Comparison of ENCODE assay signal across 9 mouse cellular contexts in genomic region chr2:27097776-27098175, GRCm38 (mm10). TPM values are rescaled to one million over a fixed set of nuclear protein-coding genes. Genes with fewer than 3 reads are reported as not detected.
DNase-seq lines count a peak whose midpoint lies in the region; ATAC-seq and TF ChIP-seq lines count a peak whose summit lies in the region.
"Had no signal": no experiment of that assay in that cellular context is flagged by ENCODE, and none has a peak within 500 bp of the region (broad histone marks: within the 10 kb centered on the region; RNA-seq: fewer than 3 reads in every experiment).

No protein-coding gene starts in this region.

- peaks cover 32% of the 10 kb centered on the region for H3K4me1 ChIP-seq in heart, postnatal 0 days (ENCODE audit: control insufficient read depth, insufficient read depth)
- H3K4me1 ChIP-seq in neural tube, embryonic 13.5 days (replicated peaks), result peaks cover 27% of the 10 kb centered on the region

- H3K4me2 ChIP-seq in heart, postnatal 0 days (ENCODE audit: low read depth, low read length), result no peak overlapping the region
- H3K4me2 ChIP-seq in neural tube, embryonic 13.5 days, result no peak overlapping the region

- H3K9ac ChIP-seq in heart, postnatal 0 days (replicated peaks; ENCODE audit: low read depth, low read length), result no peak overlapping the region
- no peak overlapping the region for H3K9ac ChIP-seq in neural tube, embryonic 13.5 days

- peak; percentile 49 for DNase-seq in layer of hippocampus, adult 11-12 months (ENCODE audit: low spot score)
- DNase-seq in layer of hippocampus, postnatal 25 days (ENCODE audit: extremely low spot score in 1 of 2, low spot score in 1 of 2), result no peak
- DNase-seq in embryo, embryonic 11.5 days (ENCODE audit: low read depth, low spot score), result peak; percentile 50
- peak; percentile 65 for DNase-seq in heart, postnatal 0 days (ENCODE audit: low spot score)
- DNase-seq in kidney, postnatal 25 days, result peak; percentile 60 to 75
- no peak for DNase-seq in testis, postnatal 14 days (ENCODE audit: low spot score)
- DNase-seq in urinary bladder, postnatal 14 days (ENCODE audit: low spot score), result no peak

- H3K4me3 ChIP-seq in heart, postnatal 0 days (ENCODE audit: low read depth, low read length), result no peak overlapping the region
- H3K4me3 ChIP-seq in neural tube, embryonic 13.5 days, result no peak overlapping the region

- peak overlapping the region; percentile 1; the same call in 1 of the 2 replicates for H3K27ac ChIP-seq in heart, postnatal 0 days (ENCODE audit: low read depth)
- peak overlapping the region; percentile 79 for H3K27ac ChIP-seq in neural tube, embryonic 13.5 days (replicated peaks)

- no peaks in the 10 kb centered on the region for H3K9me3 ChIP-seq in heart, postnatal 0 days (replicated peaks; ENCODE audit: control insufficient read depth, low read length)
- H3K9me3 ChIP-seq in neural tube, embryonic 13.5 days, result no peaks in the 10 kb centered on the region

- ATAC-seq in heart, postnatal 0 days (ENCODE audit: insufficient read depth, low read depth), result peak; percentile 75
- peak; percentile 73 for ATAC-seq in neural tube, embryonic 13.5 days (ENCODE audit: low read depth)

- H3K36me3 ChIP-seq in heart, postnatal 0 days (replicated peaks; ENCODE audit: control insufficient read depth, insufficient read depth, low read length), result no peaks in the 10 kb centered on the region
- H3K36me3 ChIP-seq in neural tube, embryonic 13.5 days, result no peaks in the 10 kb centered on the region

- TF ChIP-seq EP300 in heart, postnatal 0 days (IDR thresholded peaks at IDR 0.05; ENCODE audit: low read depth), result no peak

- no peak for TF ChIP-seq CTCF in heart, postnatal 0 days (IDR thresholded peaks at IDR 0.05; ENCODE audit: low read depth)

- WGBS in heart, postnatal 0 days, result 4% methylated on average over 6 of the region's 6 CpGs
- WGBS in neural tube, embryonic 13.5 days, result 12% methylated on average over 6 of the region's 6 CpGs

- H3K27me3 ChIP-seq in heart, postnatal 0 days (ENCODE audit: control insufficient read depth, insufficient read depth, low read length), result no peaks in the 10 kb centered on the region; the same call in 1 of the 2 replicates
- H3K27me3 ChIP-seq in neural tube, embryonic 13.5 days, result no peaks in the 10 kb centered on the region

RNA-seq across cellular contexts. Expression of gene Adamtsl2, which starts 18.6 kb away (rescaled TPM):
- total RNA-seq in layer of hippocampus, postnatal 25 days (2021), result 10 to 100 TPM; 10.9 to 12.7 TPM
- 17.7 and 21.9 TPM in 2 replicates for total RNA-seq in heart, postnatal 0 days (2014; rRNA removed; ENCODE audit: low replicate concordance)
- polyA plus RNA-seq in heart, postnatal 0 days (2015; fragmentation: Nextera tagmentation; extraction: Ambion mirVana), result 7.2 and 7.7 TPM in 2 replicates
- polyA plus RNA-seq in neural tube, embryonic 13.5 days (2015; fragmentation: Nextera tagmentation; extraction: Ambion mirVana), result 9.1 and 9.2 TPM in 2 replicates

RNA-seq across cellular contexts. Expression of gene Mymk, which starts 25.8 kb away (rescaled TPM):
- under 1 TPM; 0.61 to 0.71 TPM for total RNA-seq in layer of hippocampus, postnatal 25 days (2021)
- not detected in 2 replicates for total RNA-seq in heart, postnatal 0 days (2014; rRNA removed; ENCODE audit: low replicate concordance)
- 0.08 and 0.10 TPM in 2 replicates for polyA plus RNA-seq in heart, postnatal 0 days (2015; fragmentation: Nextera tagmentation; extraction: Ambion mirVana)
- polyA plus RNA-seq in neural tube, embryonic 13.5 days (2015; fragmentation: Nextera tagmentation; extraction: Ambion mirVana), result 1.3 and 5.9 TPM in 2 replicates
- total RNA-seq: ES-E14 had no signal

RNA-seq across cellular contexts. Expression of gene Fam163b, which starts 44.5 kb away (rescaled TPM):
- 100 to 1,000 TPM; 119 to 162 TPM for total RNA-seq in layer of hippocampus, postnatal 25 days (2021)
- 0.23 and 0.93 TPM in 2 replicates for total RNA-seq in heart, postnatal 0 days (2014; rRNA removed; ENCODE audit: low replicate concordance)
- 0.36 and 0.40 TPM in 2 replicates for polyA plus RNA-seq in heart, postnatal 0 days (2015; fragmentation: Nextera tagmentation; extraction: Ambion mirVana)
- polyA plus RNA-seq in neural tube, embryonic 13.5 days (2015; fragmentation: Nextera tagmentation; extraction: Ambion mirVana), result 3.0 TPM in 2 replicates
- total RNA-seq: ES-E14 had no signal

Comparison
In these comparisons a context has a peak if more than half of its experiments do, and no peak if none do; other contexts are left out.
1. DNase-seq: peak in layer of hippocampus, adult 11-12 months (single experiment), embryo, embryonic 11.5 days (single experiment), heart, postnatal 0 days (single experiment) and kidney, postnatal 25 days (2 of 2); none in layer of hippocampus, postnatal 25 days (0 of 2), testis, postnatal 14 days (single experiment) and urinary bladder, postnatal 14 days (single experiment).
2. RNA of gene Fam163b, which starts 44.5 kb away (total RNA-seq): 119 to 162 TPM in layer of hippocampus, postnatal 25 days; 0.23 to 0.93 TPM in heart, postnatal 0 days; every median in the first group is over 10 times any median in the second.